ENCODE assay signal across 9 mouse cellular contexts in genomic region chr3:120473645-120474038, GRCm38 (mm10).
A peak's percentile ranks its signal among the peaks of the same experiment; 100 is the strongest.
DNase-seq lines count a peak whose midpoint lies in the region; ATAC-seq and TF ChIP-seq lines count a peak whose summit lies in the region.
"Had no signal": no experiment of that assay in that cellular context is flagged by ENCODE, and none has a peak within 500 bp of the region (broad histone marks: within the 10 kb centered on the region; RNA-seq: fewer than 3 reads in every experiment).

No protein-coding gene starts in this region.

- H3K4me1 ChIP-seq in heart, postnatal 0 days (ENCODE audit: control insufficient read depth, insufficient read depth), result no peaks in the 10 kb centered on the region
- H3K4me1 ChIP-seq in midbrain, embryonic 15.5 days, result peaks cover 19% of the 10 kb centered on the region

- H3K36me3 ChIP-seq in heart, postnatal 0 days (replicated peaks; ENCODE audit: control insufficient read depth, insufficient read depth, low read length), result no peaks in the 10 kb centered on the region
- H3K36me3 ChIP-seq in midbrain, embryonic 15.5 days (replicated peaks), result no peaks in the 10 kb centered on the region

- H3K4me2 ChIP-seq in heart, postnatal 0 days (ENCODE audit: low read depth, low read length), result no peak overlapping the region
- no peak overlapping the region for H3K4me2 ChIP-seq in midbrain, embryonic 15.5 days

- no peak for TF ChIP-seq EP300 in heart, postnatal 0 days (IDR thresholded peaks at IDR 0.05; ENCODE audit: low read depth)

- no peak overlapping the region for H3K9ac ChIP-seq in heart, postnatal 0 days (replicated peaks; ENCODE audit: low read depth, low read length)
- no peak overlapping the region for H3K9ac ChIP-seq in midbrain, embryonic 15.5 days

- ATAC-seq in heart, postnatal 0 days (ENCODE audit: insufficient read depth, low read depth), result peak; percentile 62; the same call in 1 of the 2 replicates
- peak; percentile 84 for ATAC-seq in midbrain, embryonic 15.5 days (replicated peaks)
- ATAC-seq in activated CD4-positive, CD25-positive, alpha-beta regulatory T cell, adult 4 months, result no peak

- WGBS in heart, postnatal 0 days, result 30% methylated on average over 2 of the region's 2 CpGs
- 29% methylated on average over 2 of the region's 2 CpGs for WGBS in midbrain, embryonic 15.5 days

- H3K27me3 ChIP-seq in heart, postnatal 0 days (ENCODE audit: control insufficient read depth, insufficient read depth, low read length), result no peaks in the 10 kb centered on the region
- H3K27me3 ChIP-seq in midbrain, embryonic 15.5 days (replicated peaks), result no peaks in the 10 kb centered on the region

- peak; percentile 21; the same call in 1 of the 2 replicates for TF ChIP-seq CTCF in heart, postnatal 0 days (IDR thresholded peaks at IDR 0.05; ENCODE audit: low read depth)

- no peaks in the 10 kb centered on the region for H3K9me3 ChIP-seq in heart, postnatal 0 days (replicated peaks; ENCODE audit: control insufficient read depth, low read length)
- H3K9me3 ChIP-seq in midbrain, embryonic 15.5 days, result no peaks in the 10 kb centered on the region

- DNase-seq in testis, postnatal 14 days (ENCODE audit: low spot score), result peak; percentile 8
- DNase-seq in testis, postnatal 10 days (ENCODE audit: low spot score), result no peak
- DNase-seq in embryo, embryonic 10.5 days (ENCODE audit: low spot score), result peak; percentile 72
- DNase-seq in heart, postnatal 0 days (ENCODE audit: low spot score), result peak; percentile 60
- DNase-seq in layer of hippocampus, adult 9-11 months, result peak; percentile 61
- DNase-seq in yolk sac, embryonic 10.5 days (ENCODE audit: low spot score), result peak; percentile 58

- H3K4me3 ChIP-seq in heart, postnatal 0 days (ENCODE audit: low read depth, low read length), result no peak overlapping the region
- H3K4me3 ChIP-seq in midbrain, embryonic 15.5 days, result no peak overlapping the region
- H3K4me3 ChIP-seq: myocyte had no signal

- no peak overlapping the region for H3K27ac ChIP-seq in heart, postnatal 0 days (ENCODE audit: low read depth)
- H3K27ac ChIP-seq in midbrain, embryonic 15.5 days, result peak overlapping the region; percentile 63; the same call in 1 of the 2 replicates
